Mouse (Mus musculus): Measurements from ENCODE around the gene Hmgcs1. TPM values are rescaled to one million over a fixed set of nuclear protein-coding genes. Genes with fewer than 3 reads are reported as not detected.

The Hmgcs1 gene
- polyA plus RNA-seq, 1 experiment from 2014 or later: 403 TPM

- Histone ChIP-seq H3K4me3 (ENCODE audit: low read depth, low read length) (no peak overlapping the region), H3K27me3 (ENCODE audit: control insufficient read depth, insufficient read depth, low read length) (no peaks in the 10 kb centered on the region), H3K36me3 (ENCODE audit: control insufficient read depth, insufficient read depth, low read length) (no peaks in the 10 kb centered on the region), H3K4me2 (ENCODE audit: low read depth, low read length, severe bottlenecking) (no peak overlapping the region), H3K9me3 (ENCODE audit: control insufficient read depth, low read length) (no peaks in the 10 kb centered on the region), H3K9ac (ENCODE audit: low read length) (no peak overlapping the region), H3K4me1 (replicated peaks; ENCODE audit: control insufficient read depth, insufficient read depth, low read length) (no peaks in the 10 kb centered on the region), H3K27ac (ENCODE audit: low read depth, low read length) (no peak overlapping the region)
- WGBS: 88% methylated on average over 3 of the region's 3 CpGs
- no peak for DNase-seq (ENCODE audit: low spot score)
- ATAC-seq (replicated peaks; ENCODE audit: low FRiP score): no peak
These were observed 32.3 kb downstream of the Hmgcs1 start for GRCm38 (mm10) chr13:119722447-119722846.

DNA sequence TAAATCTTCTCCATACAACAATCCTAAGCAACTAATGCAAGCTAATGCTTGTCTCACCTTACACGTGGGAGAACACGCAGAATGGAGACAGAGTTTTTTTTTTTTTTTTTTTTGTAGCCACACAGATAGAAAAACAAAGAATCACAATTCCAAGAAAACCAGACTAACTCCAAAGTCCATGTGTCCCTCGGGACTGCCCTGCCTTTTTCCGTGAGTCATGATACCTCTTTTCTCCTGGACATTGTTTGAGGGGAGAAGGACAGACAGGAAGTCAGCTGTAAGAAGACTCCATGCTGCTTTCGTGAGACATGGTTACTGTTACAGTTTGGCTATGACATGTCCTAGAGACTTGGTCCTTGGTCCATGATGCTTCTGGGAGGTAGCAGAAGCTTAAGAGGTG lies 33.2 kb downstream of the Hmgcs1 start:
- DNase-seq (ENCODE audit: low spot score): no peak
- Histone ChIP-seq H3K36me3 (ENCODE audit: control insufficient read depth, insufficient read depth, low read length) (no peaks in the 10 kb centered on the region), H3K9me3 (ENCODE audit: control insufficient read depth, low read length) (no peaks in the 10 kb centered on the region), H3K27ac (ENCODE audit: low read depth, low read length) (no peak overlapping the region), H3K4me2 (ENCODE audit: low read depth, low read length, severe bottlenecking) (no peak overlapping the region), H3K9ac (ENCODE audit: low read length) (no peak overlapping the region), H3K4me3 (ENCODE audit: low read depth, low read length) (no peak overlapping the region), H3K27me3 (ENCODE audit: control insufficient read depth, insufficient read depth, low read length) (no peaks in the 10 kb centered on the region), H3K4me1 (replicated peaks; ENCODE audit: control insufficient read depth, insufficient read depth, low read length) (no peaks in the 10 kb centered on the region)
- no peak for ATAC-seq (replicated peaks; ENCODE audit: low FRiP score)
- 90% methylated on average over 5 of the region's 5 CpGs for WGBS

DNA sequence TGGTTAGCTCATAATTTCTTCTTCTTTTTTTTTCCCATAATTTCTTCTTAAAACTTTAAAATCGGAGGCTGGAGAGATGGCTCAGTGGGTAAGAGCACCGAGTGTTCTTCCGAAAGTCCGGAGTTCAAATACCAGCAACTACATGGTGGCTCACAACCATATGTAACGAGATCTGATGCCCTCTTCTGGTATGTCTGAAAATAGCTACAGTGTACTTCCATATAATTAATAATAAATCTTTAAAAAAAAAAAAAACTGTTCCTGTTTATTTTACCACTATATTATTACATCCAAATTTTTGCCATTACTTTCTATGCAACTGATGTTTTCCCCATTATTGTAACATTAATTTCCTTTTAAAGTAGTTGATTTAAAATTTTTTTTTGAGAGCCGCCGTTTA lies 34.4 kb downstream of the Hmgcs1 start:
- DNase-seq (ENCODE audit: low spot score) (no peak), ATAC-seq (replicated peaks; ENCODE audit: low FRiP score) (no peak)
- Histone ChIP-seq H3K9ac (ENCODE audit: low read length) (no peak overlapping the region), H3K4me2 (ENCODE audit: low read depth, low read length, severe bottlenecking) (no peak overlapping the region), H3K9me3 (ENCODE audit: control insufficient read depth, low read length) (no peaks in the 10 kb centered on the region), H3K4me1 (replicated peaks; ENCODE audit: control insufficient read depth, insufficient read depth, low read length) (no peaks in the 10 kb centered on the region), H3K27me3 (ENCODE audit: control insufficient read depth, insufficient read depth, low read length) (no peaks in the 10 kb centered on the region), H3K27ac (ENCODE audit: low read depth, low read length) (no peak overlapping the region), H3K36me3 (ENCODE audit: control insufficient read depth, insufficient read depth, low read length) (no peaks in the 10 kb centered on the region), H3K4me3 (ENCODE audit: low read depth, low read length) (no peak overlapping the region)
- 89% methylated on average over 7 of the region's 7 CpGs for WGBS

GRCm38 (mm10) chr13:119727608-119728387 lies 37.6 kb downstream of the Hmgcs1 start:
- H3K4me2 ChIP-seq (ENCODE audit: low read depth, low read length, severe bottlenecking): no peak overlapping the region
- no peaks in the 10 kb centered on the region for H3K9me3 ChIP-seq (ENCODE audit: control insufficient read depth, low read length)
- no peaks in the 10 kb centered on the region for H3K4me1 ChIP-seq (replicated peaks; ENCODE audit: control insufficient read depth, insufficient read depth, low read length)
- no peak overlapping the region for H3K9ac ChIP-seq (ENCODE audit: low read length)
- no peaks in the 10 kb centered on the region for H3K27me3 ChIP-seq (ENCODE audit: control insufficient read depth, insufficient read depth, low read length)
- no peak overlapping the region for H3K27ac ChIP-seq (ENCODE audit: low read depth, low read length)
- no peaks in the 10 kb centered on the region for H3K36me3 ChIP-seq (ENCODE audit: control insufficient read depth, insufficient read depth, low read length)
- WGBS: 71% methylated on average over 26 of the region's 26 CpGs
- DNase-seq (ENCODE audit: low spot score) (no peak), ATAC-seq (replicated peaks; ENCODE audit: low FRiP score) (0 out of 2 replicates have a peak, but pooled peaks have one; percentile 14)
- no peak overlapping the region for H3K4me3 ChIP-seq (ENCODE audit: low read depth, low read length)

GRCm38 (mm10) chr13:119729406-119729805 lies 39.2 kb downstream of the Hmgcs1 start:
- no peak overlapping the region for H3K27ac ChIP-seq (ENCODE audit: low read depth, low read length)
- no peak overlapping the region for H3K4me2 ChIP-seq (ENCODE audit: low read depth, low read length, severe bottlenecking)
- H3K36me3 ChIP-seq (ENCODE audit: control insufficient read depth, insufficient read depth, low read length): no peaks in the 10 kb centered on the region
- WGBS: 88% methylated on average over 7 of the region's 7 CpGs
- no peaks in the 10 kb centered on the region for H3K4me1 ChIP-seq (replicated peaks; ENCODE audit: control insufficient read depth, insufficient read depth, low read length)
- ATAC-seq (replicated peaks; ENCODE audit: low FRiP score) (no peak), DNase-seq (ENCODE audit: low spot score) (peak; percentile 33)
- no peak overlapping the region for H3K4me3 ChIP-seq (ENCODE audit: low read depth, low read length)
- no peaks in the 10 kb centered on the region for H3K27me3 ChIP-seq (ENCODE audit: control insufficient read depth, insufficient read depth, low read length)
- no peak overlapping the region for H3K9ac ChIP-seq (ENCODE audit: low read length)
- no peaks in the 10 kb centered on the region for H3K9me3 ChIP-seq (ENCODE audit: control insufficient read depth, low read length)

DNA sequence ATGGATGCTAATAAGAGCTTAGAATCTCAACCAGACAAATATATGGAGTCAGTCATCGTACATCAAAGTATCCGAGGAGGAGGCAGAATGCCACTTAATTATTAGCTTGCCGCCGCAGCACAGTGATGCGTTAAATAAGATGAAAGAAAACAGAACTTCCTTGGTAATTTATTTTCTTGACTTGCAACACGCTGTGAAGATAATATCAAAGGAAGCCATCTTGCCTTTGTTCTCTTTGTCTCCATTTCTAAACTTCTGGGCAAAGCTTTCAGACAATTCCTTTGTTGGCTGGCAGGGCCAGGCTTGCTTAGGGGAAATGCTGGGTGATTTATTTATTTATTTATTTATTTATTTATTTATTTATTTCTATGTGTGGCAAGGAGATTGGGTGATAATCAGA lies 41.3 kb downstream of the Hmgcs1 start:
- Histone ChIP-seq H3K4me2 (ENCODE audit: low read depth, low read length, severe bottlenecking) (no peak overlapping the region), H3K9me3 (ENCODE audit: control insufficient read depth, low read length) (no peaks in the 10 kb centered on the region), H3K9ac (ENCODE audit: low read length) (no peak overlapping the region), H3K4me1 (replicated peaks; ENCODE audit: control insufficient read depth, insufficient read depth, low read length) (no peaks in the 10 kb centered on the region), H3K4me3 (ENCODE audit: low read depth, low read length) (no peak overlapping the region), H3K36me3 (ENCODE audit: control insufficient read depth, insufficient read depth, low read length) (no peaks in the 10 kb centered on the region), H3K27me3 (ENCODE audit: control insufficient read depth, insufficient read depth, low read length) (no peaks in the 10 kb centered on the region), H3K27ac (ENCODE audit: low read depth, low read length) (no peak overlapping the region)
- ATAC-seq (replicated peaks; ENCODE audit: low FRiP score) (no peak; the same call in 1 of the 2 replicates), DNase-seq (ENCODE audit: low spot score) (peak; percentile 30)
- WGBS: 31% methylated on average over 6 of the region's 6 CpGs

DNA sequence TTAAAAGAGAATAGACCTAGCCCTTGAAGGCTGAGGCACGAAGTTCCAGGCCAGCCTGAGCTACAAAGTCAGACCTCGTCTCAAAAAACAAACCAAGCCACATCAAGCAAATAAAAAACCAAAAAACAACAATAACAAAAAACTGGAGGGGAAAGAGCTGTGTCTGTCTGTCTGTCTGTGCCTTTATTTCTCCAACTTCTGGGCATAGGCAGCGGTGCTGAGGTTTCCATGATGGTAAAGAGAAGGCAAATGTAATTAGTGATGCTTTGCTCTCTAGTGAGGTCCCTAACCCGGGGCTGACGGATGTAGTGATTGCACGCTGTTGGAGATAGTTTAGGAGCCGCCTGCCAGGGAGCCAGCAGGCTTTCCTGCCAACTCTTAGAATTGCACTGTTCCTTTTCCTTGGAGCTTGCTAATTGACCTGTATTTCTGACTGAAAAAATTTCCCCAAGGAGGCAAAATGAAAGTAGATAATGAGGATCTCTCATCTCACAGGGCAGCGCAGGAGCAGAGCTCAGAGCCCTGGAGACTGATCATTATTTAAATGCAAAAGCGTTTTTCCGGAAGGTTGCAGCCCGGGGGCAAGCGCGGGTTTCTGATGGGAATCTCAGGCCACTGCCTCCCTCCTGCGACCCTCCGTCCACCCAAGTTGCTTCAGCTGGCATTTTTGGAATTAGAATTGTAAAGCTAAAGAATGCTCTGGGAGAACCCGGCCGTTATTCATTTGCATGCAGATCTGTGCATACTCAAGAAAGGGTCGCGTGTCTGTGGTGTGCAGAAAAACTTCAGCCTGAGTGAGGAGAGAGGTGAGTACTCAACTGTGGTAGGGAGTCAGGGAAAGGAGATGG lies 51.4 kb downstream of the Hmgcs1 start:
- WGBS: 3% methylated on average over 19 of the region's 19 CpGs
- ATAC-seq (replicated peaks; ENCODE audit: low FRiP score) (peak; percentile 68), DNase-seq (ENCODE audit: low spot score) (peak; percentile 71)
- Histone ChIP-seq H3K27me3 (ENCODE audit: control insufficient read depth, insufficient read depth, low read length) (no peaks in the 10 kb centered on the region), H3K4me3 (ENCODE audit: low read depth, low read length) (no peak overlapping the region; the same call in 1 of the 2 replicates), H3K9me3 (ENCODE audit: control insufficient read depth, low read length) (no peaks in the 10 kb centered on the region), H3K36me3 (ENCODE audit: control insufficient read depth, insufficient read depth, low read length) (no peaks in the 10 kb centered on the region), H3K4me1 (replicated peaks; ENCODE audit: control insufficient read depth, insufficient read depth, low read length) (no peaks in the 10 kb centered on the region; the same call in 1 of the 2 replicates), H3K9ac (ENCODE audit: low read length) (peak overlapping the region; percentile 23; the same call in 1 of the 2 replicates), H3K4me2 (ENCODE audit: low read depth, low read length, severe bottlenecking) (peak overlapping the region; percentile 47), H3K27ac (ENCODE audit: low read depth, low read length) (peak overlapping the region; percentile 48; the same call in 1 of the 2 replicates)

- H3K36me3 ChIP-seq (ENCODE audit: control insufficient read depth, insufficient read depth, low read length): no peaks in the 10 kb centered on the region
- no peaks in the 10 kb centered on the region for H3K9me3 ChIP-seq (ENCODE audit: control insufficient read depth, low read length)
- H3K4me1 ChIP-seq (replicated peaks; ENCODE audit: control insufficient read depth, insufficient read depth, low read length): no peaks in the 10 kb centered on the region; the same call in 1 of the 2 replicates
- no peak overlapping the region for H3K9ac ChIP-seq (ENCODE audit: low read length)
- DNase-seq (ENCODE audit: low spot score) (peak; percentile 31), ATAC-seq (replicated peaks; ENCODE audit: low FRiP score) (no peak)
- no peak overlapping the region for H3K4me3 ChIP-seq (ENCODE audit: low read depth, low read length)
- no peaks in the 10 kb centered on the region for H3K27me3 ChIP-seq (ENCODE audit: control insufficient read depth, insufficient read depth, low read length)
- H3K4me2 ChIP-seq (ENCODE audit: low read depth, low read length, severe bottlenecking): no peak overlapping the region
- H3K27ac ChIP-seq (ENCODE audit: low read depth, low read length): no peak overlapping the region
- WGBS: 91% methylated on average over 6 of the region's 6 CpGs
These were observed 52.7 kb downstream of the Hmgcs1 start for GRCm38 (mm10) chr13:119742711-119743415.
